Mouse (Mus musculus): ENCODE measurements around the gene Smu1. TPM values are rescaled to one million over a fixed set of nuclear protein-coding genes. Genes with fewer than 3 reads are reported as not detected.
A peak's percentile ranks its signal among the peaks of the same experiment; 100 is the strongest.

Smu1 gene
- total and polyA plus RNA-seq, 2 experiments from 2014 or later: 56.2 to 104 TPM

DNA sequence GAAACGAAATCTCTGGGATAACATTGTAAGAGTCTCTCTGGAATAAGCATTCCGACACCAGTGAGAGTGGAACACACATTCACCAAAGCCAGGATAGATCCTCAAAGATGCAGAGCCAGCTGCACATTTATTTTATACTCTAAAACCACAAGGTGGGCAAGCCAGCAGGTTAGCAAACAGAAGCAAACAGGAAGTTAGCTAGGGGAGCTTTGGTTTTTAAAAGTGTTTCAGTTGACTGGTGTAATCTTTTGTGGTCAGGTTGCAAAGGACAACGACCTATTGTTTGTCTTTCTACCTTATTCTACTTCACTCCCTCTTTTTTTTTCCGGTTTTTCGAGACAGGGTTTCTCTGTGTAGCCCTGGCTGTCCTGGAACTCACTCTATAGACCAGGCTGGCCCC is 2.2 kb upstream of the Smu1 start:
- no peak overlapping the region for H3K4me3 ChIP-seq (ENCODE audit: low read length)
- peaks cover 4% of the 10 kb centered on the region; the same call in 1 of the 2 replicates for H3K36me3 ChIP-seq (ENCODE audit: insufficient read depth, low read length)
- 55% methylated on average over 5 of the region's 5 CpGs for WGBS
- H3K4me2 ChIP-seq (ENCODE audit: low read depth, low read length): no peak overlapping the region
- TF ChIP-seq CTCF (IDR thresholded peaks at IDR 0.05; ENCODE audit: low read depth): no peak
- no peak overlapping the region for H3K27ac ChIP-seq
- DNase-seq (ENCODE audit: low spot score): no peak
- no peak overlapping the region for H3K9ac ChIP-seq (replicated peaks; ENCODE audit: low read length)
- no peak for ATAC-seq
- no peaks in the 10 kb centered on the region for H3K9me3 ChIP-seq (ENCODE audit: low read length)
- peaks cover 8% of the 10 kb centered on the region; the same call in 1 of the 2 replicates for H3K27me3 ChIP-seq (ENCODE audit: insufficient read depth, low read length)
- H3K4me1 ChIP-seq (ENCODE audit: insufficient read depth, low read length): no peaks in the 10 kb centered on the region

GRCm38 (mm10) chr4:40757157-40757779 is 455 bp downstream of the Smu1 start:
- 0% methylated on average over 39 of the region's 39 CpGs for WGBS
- TF ChIP-seq CTCF (IDR thresholded peaks at IDR 0.05; ENCODE audit: low read depth): no peak

DNA sequence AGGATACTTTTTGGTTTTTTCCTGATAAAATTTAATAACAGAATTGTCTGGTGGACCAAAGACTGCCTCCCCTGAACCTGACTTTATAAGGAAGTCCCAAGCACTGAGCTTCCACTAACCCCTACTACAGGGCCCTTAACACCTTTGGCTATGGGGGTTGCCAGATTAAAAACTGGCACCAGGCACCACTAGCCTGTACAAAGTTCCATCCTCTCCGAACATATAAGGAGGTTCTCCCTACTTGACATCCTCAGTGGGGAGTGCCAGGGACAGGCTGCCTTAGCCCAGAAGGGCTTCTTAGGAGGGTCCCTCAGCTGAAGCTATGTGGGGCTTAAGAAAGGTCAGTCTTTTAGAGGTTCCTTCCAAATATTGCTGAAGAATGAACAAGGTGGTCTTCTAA is 22.4 kb downstream of the Smu1 start:
- Histone ChIP-seq H3K9ac (replicated peaks; ENCODE audit: low read length) (no peak overlapping the region), H3K27me3 (ENCODE audit: insufficient read depth, low read length) (no peaks in the 10 kb centered on the region), H3K9me3 (ENCODE audit: low read length) (no peaks in the 10 kb centered on the region), H3K4me1 (ENCODE audit: insufficient read depth, low read length) (no peaks in the 10 kb centered on the region), H3K36me3 (ENCODE audit: insufficient read depth, low read length) (peaks cover 45% of the 10 kb centered on the region), H3K4me3 (ENCODE audit: low read length) (no peak overlapping the region), H3K4me2 (ENCODE audit: low read depth, low read length) (no peak overlapping the region), H3K27ac (no peak overlapping the region)
- DNase-seq (ENCODE audit: low spot score) (no peak), ATAC-seq (no peak)
- TF ChIP-seq CTCF (IDR thresholded peaks at IDR 0.05; ENCODE audit: low read depth): no peak
- WGBS: 74% methylated on average over 1 of the region's 1 CpGs

More at GRCm38 (mm10) chr4:40757157-40757779, 455 bp downstream of the Smu1 start:
- peak overlapping the region; percentile 70 for H3K27ac ChIP-seq
- ATAC-seq: peak; percentile 85
- peak overlapping the region; percentile 78 for H3K9ac ChIP-seq (replicated peaks; ENCODE audit: low read length)
- peaks cover 8% of the 10 kb centered on the region; the same call in 1 of the 2 replicates for H3K27me3 ChIP-seq (ENCODE audit: insufficient read depth, low read length)
- peak overlapping the region; percentile 72 for H3K4me2 ChIP-seq (ENCODE audit: low read depth, low read length)
- no peak for DNase-seq (ENCODE audit: low spot score)
- no peaks in the 10 kb centered on the region for H3K9me3 ChIP-seq (ENCODE audit: low read length)
- no peaks in the 10 kb centered on the region for H3K4me1 ChIP-seq (ENCODE audit: insufficient read depth, low read length)
- peaks cover 24% of the 10 kb centered on the region for H3K36me3 ChIP-seq (ENCODE audit: insufficient read depth, low read length)
- H3K4me3 ChIP-seq (ENCODE audit: low read length): peak overlapping the region; percentile 87

- Histone ChIP-seq H3K27me3 (ENCODE audit: insufficient read depth, low read length) (no peaks in the 10 kb centered on the region), H3K9me3 (ENCODE audit: low read length) (no peaks in the 10 kb centered on the region), H3K27ac (no peak overlapping the region), H3K4me3 (ENCODE audit: low read length) (no peak overlapping the region), H3K4me2 (ENCODE audit: low read depth, low read length) (no peak overlapping the region), H3K4me1 (ENCODE audit: insufficient read depth, low read length) (no peaks in the 10 kb centered on the region), H3K9ac (replicated peaks; ENCODE audit: low read length) (no peak overlapping the region), H3K36me3 (ENCODE audit: insufficient read depth, low read length) (peaks cover 41% of the 10 kb centered on the region)
- ATAC-seq (no peak), DNase-seq (ENCODE audit: low spot score) (no peak)
- no peak for TF ChIP-seq CTCF (IDR thresholded peaks at IDR 0.05; ENCODE audit: low read depth)
Measured at GRCm38 (mm10) chr4:40731262-40731661, 26.5 kb downstream of the Smu1 start.

DNA sequence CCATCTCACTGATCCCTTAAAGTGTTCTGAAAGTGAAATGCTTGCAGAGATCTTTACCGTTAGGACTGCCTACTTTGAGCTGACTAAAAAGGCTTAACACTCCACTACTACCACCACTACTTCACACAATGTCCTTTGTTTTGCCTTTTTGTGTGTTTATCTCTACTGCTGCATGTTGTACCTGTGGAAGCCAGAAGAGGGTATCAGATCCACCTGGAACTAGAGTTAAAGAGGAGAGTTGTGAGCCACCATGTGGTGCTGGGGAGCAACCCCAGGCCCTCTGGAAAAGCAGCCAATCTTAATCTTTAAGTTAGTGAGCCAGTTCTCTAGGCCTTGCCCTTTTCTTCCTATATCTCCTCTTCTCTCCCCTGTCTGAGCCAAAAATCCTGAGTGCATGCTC is 30.5 kb downstream of the Smu1 start:
- Histone ChIP-seq H3K36me3 (ENCODE audit: insufficient read depth, low read length) (peaks cover 33% of the 10 kb centered on the region; the same call in 1 of the 2 replicates), H3K4me2 (ENCODE audit: low read depth, low read length) (no peak overlapping the region), H3K4me3 (ENCODE audit: low read length) (no peak overlapping the region), H3K9ac (replicated peaks; ENCODE audit: low read length) (no peak overlapping the region), H3K27me3 (ENCODE audit: insufficient read depth, low read length) (no peaks in the 10 kb centered on the region), H3K9me3 (ENCODE audit: low read length) (no peaks in the 10 kb centered on the region), H3K27ac (no peak overlapping the region), H3K4me1 (ENCODE audit: insufficient read depth, low read length) (peaks cover 5% of the 10 kb centered on the region; the same call in 1 of the 2 replicates)
- ATAC-seq (no peak), DNase-seq (ENCODE audit: low spot score) (peak; percentile 17)
- 87% methylated on average over 1 of the region's 1 CpGs for WGBS
- TF ChIP-seq CTCF (IDR thresholded peaks at IDR 0.05; ENCODE audit: low read depth): peak; percentile 52

GRCm38 (mm10) chr4:40725554-40725953 is 32.2 kb downstream of the Smu1 start:
- no peak for TF ChIP-seq CTCF (IDR thresholded peaks at IDR 0.05; ENCODE audit: low read depth)
- DNase-seq (ENCODE audit: low spot score) (no peak), ATAC-seq (no peak)
- no peak overlapping the region for H3K4me3 ChIP-seq (ENCODE audit: low read length)
- peaks cover 28% of the 10 kb centered on the region; the same call in 1 of the 2 replicates for H3K36me3 ChIP-seq (ENCODE audit: insufficient read depth, low read length)
- no peaks in the 10 kb centered on the region for H3K9me3 ChIP-seq (ENCODE audit: low read length)
- no peaks in the 10 kb centered on the region for H3K27me3 ChIP-seq (ENCODE audit: insufficient read depth, low read length)
- peaks cover 12% of the 10 kb centered on the region for H3K4me1 ChIP-seq (ENCODE audit: insufficient read depth, low read length)
- H3K27ac ChIP-seq: no peak overlapping the region
- H3K9ac ChIP-seq (replicated peaks; ENCODE audit: low read length): no peak overlapping the region
- H3K4me2 ChIP-seq (ENCODE audit: low read depth, low read length): 0 out of 2 replicates have a peak overlapping the region, but pooled peaks have one; percentile 7

- Histone ChIP-seq H3K9ac (replicated peaks; ENCODE audit: low read length) (no peak overlapping the region), H3K9me3 (ENCODE audit: low read length) (no peaks in the 10 kb centered on the region), H3K4me1 (ENCODE audit: insufficient read depth, low read length) (peaks cover 12% of the 10 kb centered on the region), H3K4me2 (ENCODE audit: low read depth, low read length) (peak overlapping the region; percentile 78), H3K27ac (no peak overlapping the region), H3K36me3 (ENCODE audit: insufficient read depth, low read length) (peaks cover 25% of the 10 kb centered on the region; the same call in 1 of the 2 replicates), H3K4me3 (ENCODE audit: low read length) (no peak overlapping the region), H3K27me3 (ENCODE audit: insufficient read depth, low read length) (no peaks in the 10 kb centered on the region)
- no peak for ATAC-seq
- no peak for TF ChIP-seq CTCF (IDR thresholded peaks at IDR 0.05; ENCODE audit: low read depth)
- 86% methylated on average over 7 of the region's 7 CpGs for WGBS
- no peak for DNase-seq (ENCODE audit: low spot score)
Measured at GRCm38 (mm10) chr4:40725141-40725540, 32.6 kb downstream of the Smu1 start.

All from hindbrain, postnatal 0 days (tissue).